19 mouse cellular contexts compared by ENCODE assay signal in genomic region chr10:6492694-6493093, GRCm38 (mm10).
DNase-seq lines count a peak whose midpoint lies in the region; ATAC-seq lines count a peak whose summit lies in the region.
"Had no signal": no experiment of that assay in that cellular context is flagged by ENCODE, and none has a peak within 500 bp of the region (broad histone marks: within the 10 kb centered on the region; RNA-seq: fewer than 3 reads in every experiment).

No protein-coding gene starts in this region.

- H3K27me3 ChIP-seq in midbrain, embryonic 11.5 days (ENCODE audit: control insufficient read depth, insufficient read depth, low read length), result no peaks in the 10 kb centered on the region
- H3K27me3 ChIP-seq in midbrain, embryonic 10.5 days (ENCODE audit: low read depth, poor library complexity, severe bottlenecking), result no peaks in the 10 kb centered on the region
- H3K27me3 ChIP-seq: forebrain, embryonic 15.5 days; hindbrain, embryonic 13.5 days; lung, embryonic 15.5 days; midbrain, embryonic 12.5 days; Patski had no signal

- no peak for DNase-seq in cerebellum, adult 11 months
- DNase-seq in midbrain, embryonic 11.5 days (ENCODE audit: low spot score, missing footprints), result no peak
- no peak for DNase-seq in midbrain, embryonic 10.5 days (ENCODE audit: low spot score)
- DNase-seq in cerebellum, adult 8-10 months, result peak; percentile 7
- DNase-seq in retina, adult 2 months (ENCODE audit: low read depth, low spot score), result peak; percentile 2
- DNase-seq in natural killer cell, adult 2 months (ENCODE audit: low spot score in 2 of 2), result no peak
- no peak for DNase-seq in c-Kit-positive CD71-positive TER-119-positive erythroid progenitor cells, embryonic 14.5 days (ENCODE audit: low spot score)
- DNase-seq: adrenal gland, adult 8-10 months; gastrocnemius, postnatal 36 days; lung, postnatal 4 days had no signal

- H3K27ac ChIP-seq in midbrain, embryonic 11.5 days (ENCODE audit: low read depth, low read length), result no peak overlapping the region
- H3K27ac ChIP-seq in midbrain, embryonic 10.5 days (replicated peaks), result no peak overlapping the region
- H3K27ac ChIP-seq: forebrain, embryonic 15.5 days; heart, embryonic 10.5 days; hindbrain, embryonic 13.5 days; liver, embryonic 14.5 days; lung, embryonic 15.5 days; midbrain, embryonic 12.5 days had no signal

- ATAC-seq in cerebellum, adult (ENCODE audit: insufficient number of reproducible peaks, low FRiP score, low TSS enrichment), result peak; percentile 88
- ATAC-seq in midbrain, embryonic 11.5 days (ENCODE audit: low FRiP score), result 0 out of 2 replicates have a peak, but pooled peaks have one; percentile 42
- ATAC-seq: forebrain, embryonic 15.5 days; intestine, postnatal 0 days; Patski had no signal

- 85% methylated on average over 4 of the region's 4 CpGs for WGBS in midbrain, embryonic 11.5 days
- WGBS in midbrain, embryonic 10.5 days, result 85% methylated on average over 4 of the region's 4 CpGs

- H3K9ac ChIP-seq in midbrain, embryonic 11.5 days (ENCODE audit: low read length), result no peak overlapping the region
- H3K9ac ChIP-seq: forebrain, embryonic 15.5 days; hindbrain, embryonic 13.5 days; liver, embryonic 14.5 days; lung, embryonic 15.5 days; midbrain, embryonic 12.5 days had no signal

- H3K36me3 ChIP-seq in midbrain, embryonic 11.5 days (ENCODE audit: control insufficient read depth, insufficient read depth, low read length), result no peaks in the 10 kb centered on the region
- H3K36me3 ChIP-seq in midbrain, embryonic 10.5 days, result no peaks in the 10 kb centered on the region
- H3K36me3 ChIP-seq: forebrain, embryonic 15.5 days; heart, embryonic 10.5 days; hindbrain, embryonic 13.5 days; lung, embryonic 15.5 days; midbrain, embryonic 12.5 days had no signal

- H3K4me3 ChIP-seq in midbrain, embryonic 11.5 days (ENCODE audit: low read depth, low read length), result no peak overlapping the region
- H3K4me3 ChIP-seq in midbrain, embryonic 10.5 days, result no peak overlapping the region
- H3K4me3 ChIP-seq: forebrain, embryonic 15.5 days; heart, embryonic 10.5 days; hindbrain, embryonic 13.5 days; lung, embryonic 15.5 days; midbrain, embryonic 12.5 days had no signal

- H3K9me3 ChIP-seq in midbrain, embryonic 11.5 days (ENCODE audit: control insufficient read depth, low read length), result no peaks in the 10 kb centered on the region
- H3K9me3 ChIP-seq in midbrain, embryonic 10.5 days (replicated peaks), result no peaks in the 10 kb centered on the region
- H3K9me3 ChIP-seq: forebrain, embryonic 15.5 days; heart, embryonic 10.5 days; hindbrain, embryonic 13.5 days; lung, embryonic 15.5 days; midbrain, embryonic 12.5 days had no signal

- H3K4me2 ChIP-seq in midbrain, embryonic 11.5 days, result no peak overlapping the region
- H3K4me2 ChIP-seq: forebrain, embryonic 15.5 days; hindbrain, embryonic 13.5 days; lung, embryonic 15.5 days; midbrain, embryonic 12.5 days had no signal

- no peaks in the 10 kb centered on the region for H3K4me1 ChIP-seq in midbrain, embryonic 11.5 days (ENCODE audit: control insufficient read depth, insufficient read depth, low read length)
- H3K4me1 ChIP-seq in midbrain, embryonic 10.5 days, result no peaks in the 10 kb centered on the region
- H3K4me1 ChIP-seq: forebrain, embryonic 15.5 days; heart, embryonic 10.5 days; hindbrain, embryonic 13.5 days; lung, embryonic 15.5 days; midbrain, embryonic 12.5 days had no signal

Comparison
In these comparisons a context has a peak if more than half of its experiments do, and no peak if none do; other contexts are left out.
1. DNase-seq: peak in cerebellum, adult 8-10 months (single experiment) and retina, adult 2 months (single experiment); none in cerebellum, adult 11 months (single experiment), midbrain, embryonic 11.5 days (single experiment), midbrain, embryonic 10.5 days (single experiment), natural killer cell, adult 2 months (0 of 2) and c-Kit-positive CD71-positive TER-119-positive erythroid progenitor cells, embryonic 14.5 days (single experiment).